Mouse (Mus musculus) brain, embryonic 14.5 days (tissue): Measurements from ENCODE around the gene Lsp1.

ENCODE experiments used
- CTCF ChIP-seq: fragments of 200-500 bp; IDR thresholded peaks from 2 replicates; pipeline ENCODE4 v1.5.1; 2012; ENCODE audit warnings: inconsistent platforms, mild to moderate bottlenecking, moderate library complexity, borderline replicate concordance; ENCODE audit not compliant: insufficient read depth, insufficient read length; ENCODE audit errors: extremely low read depth
- POLR2A ChIP-seq: fragments of 200-500 bp; IDR thresholded peaks from 2 replicates; pipeline ENCODE4 v1.6.1; 2012; ENCODE audit warnings: mild to moderate bottlenecking, inconsistent platforms, borderline replicate concordance; ENCODE audit not compliant: poor library complexity, insufficient read depth, insufficient read length, severe bottlenecking; ENCODE audit errors: extremely low read depth

GRCm38 (mm10) chr7:142455251-142455650 is 5.4 kb upstream of the Lsp1 start:
- TF ChIP-seq POLR2A (no peak), CTCF (no peak)
